Mouse (Mus musculus) macrophage (primary cell): ENCODE data around the gene AW011738. TPM values are rescaled to one million over a fixed set of nuclear protein-coding genes. Genes with fewer than 3 reads are reported as not detected.

Source experiments
- H3K27ac ChIP-seq: fragments of 350-480 bp; formaldehyde crosslinking; 2 replicates; pipeline ENCODE4 v1.9.0; 2021
- H3K36me3 ChIP-seq: fragments of 350-480 bp; formaldehyde crosslinking; 2 replicates; pipeline ENCODE4 v1.9.0; 2021; ENCODE audit errors: inconsistent target
- H3K4me3 ChIP-seq: fragments of 350-480 bp; formaldehyde crosslinking; 2 replicates; pipeline ENCODE4 v1.9.0; 2021; ENCODE audit errors: inconsistent target
- H3K79me2 ChIP-seq: fragments of 350-480 bp; formaldehyde crosslinking; 2 replicates; pipeline ENCODE4 v1.9.0; 2021; ENCODE audit errors: inconsistent target
- WGBS: methylation state at CpG from one replicate; pipeline ENCODE4 v1.1.7; 2026; ENCODE audit warnings: inconsistent platforms; ENCODE audit not compliant: missing documents; 5-methylcytosine and 5-hydroxymethylcytosine counted together
- polyA plus RNA-seq: library from polyadenylated mRNA; stranded (reverse); fragments of 250-400 nt; gene quantifications from 3 replicates; pipeline ENCODE4 v1.2.4, GENCODE M21; 2018; ENCODE audit warnings: inconsistent platforms

The AW011738 gene
- polyA plus RNA-seq, 1 experiment from 2014 or later, result 0.53 TPM

DNA sequence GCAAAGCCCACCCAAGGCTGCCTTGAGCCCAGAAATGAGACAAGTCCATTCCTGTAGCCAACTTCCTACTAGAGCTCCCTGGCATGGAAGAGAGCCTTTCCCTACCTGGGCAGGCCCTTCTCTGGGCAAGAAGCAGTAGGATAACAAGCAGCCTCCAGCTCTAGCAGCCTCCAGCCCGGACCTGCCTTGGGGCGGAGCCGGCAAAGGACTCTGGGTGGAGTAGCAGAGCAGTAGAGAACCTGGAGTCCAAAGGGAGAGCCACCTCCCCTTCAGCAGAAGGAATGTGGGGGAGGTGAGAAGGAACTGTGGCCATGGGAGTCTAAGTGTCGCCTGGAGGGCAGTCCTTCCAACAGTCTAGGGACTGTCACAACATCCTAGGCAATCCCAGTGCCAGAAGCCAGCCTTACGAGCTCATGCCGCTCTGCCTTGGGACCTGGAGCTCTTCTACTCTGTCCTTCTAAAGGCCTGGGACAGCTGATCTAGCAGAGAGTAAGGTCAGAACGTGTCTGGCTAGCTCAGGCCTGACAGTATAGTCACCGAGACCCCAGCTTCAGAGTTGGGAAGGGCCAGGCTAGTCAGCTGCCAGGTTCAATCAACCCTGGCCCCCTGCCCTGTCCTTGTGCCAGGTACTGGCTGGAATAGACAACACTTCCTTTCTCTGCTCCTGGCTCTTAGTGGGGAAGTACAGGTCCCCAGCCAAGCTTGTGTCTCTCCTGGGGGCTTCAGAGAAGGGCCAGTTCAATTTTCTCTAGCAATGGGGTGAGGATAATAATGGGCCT is 10.5 kb upstream of the AW011738 start:
- Histone ChIP-seq H3K79me2 (no peaks in the 10 kb centered on the region), H3K36me3 (no peaks in the 10 kb centered on the region), H3K27ac (no peak overlapping the region), H3K4me3 (no peak overlapping the region)
- 86% methylated on average over 8 of the region's 8 CpGs for WGBS

DNA sequence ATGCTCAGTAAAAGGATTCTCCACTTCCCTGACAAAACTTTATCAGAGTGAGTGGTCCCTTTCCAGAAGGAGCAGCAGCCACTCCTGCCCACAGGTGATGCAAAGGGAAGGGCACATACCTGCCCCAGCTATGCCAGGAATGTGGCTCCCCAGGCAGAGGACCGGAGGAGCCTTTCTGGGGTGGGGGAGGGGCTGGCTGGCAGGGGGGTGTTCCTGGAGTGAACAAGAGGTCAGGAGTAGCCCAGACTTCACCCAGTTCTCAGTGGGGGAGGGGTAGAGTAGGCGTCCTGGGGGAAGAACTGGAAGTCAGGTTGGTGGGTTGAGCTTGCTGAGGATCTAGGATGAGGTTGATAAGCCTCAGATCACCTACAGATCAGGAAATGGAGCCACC is 9.9 kb upstream of the AW011738 start:
- 75% methylated on average over 2 of the region's 2 CpGs for WGBS
- Histone ChIP-seq H3K79me2 (no peaks in the 10 kb centered on the region), H3K27ac (no peak overlapping the region), H3K4me3 (no peak overlapping the region), H3K36me3 (no peaks in the 10 kb centered on the region)

DNA sequence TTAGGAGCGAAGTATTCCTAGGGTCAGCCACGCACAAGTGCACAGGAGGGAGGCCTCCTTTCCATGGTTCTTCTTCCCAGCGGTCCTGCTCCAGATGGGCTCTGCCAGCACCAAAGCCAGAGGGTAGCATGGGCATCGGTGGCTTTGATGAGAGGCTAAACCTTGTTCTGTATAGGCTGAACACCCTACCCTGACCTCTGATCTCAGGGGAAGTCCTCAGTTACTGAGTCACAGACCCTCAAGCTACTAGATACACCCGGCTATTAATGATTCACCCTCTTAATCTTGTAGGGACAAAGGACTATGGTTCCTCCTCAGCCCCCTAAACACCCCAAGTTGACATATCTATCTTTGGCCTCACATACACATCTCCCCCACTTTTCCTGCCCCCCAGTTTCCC is 9.2 kb upstream of the AW011738 start:
- 0 out of 2 replicates have a peak, but pooled peaks cover 3% of the 10 kb centered on the region for H3K36me3 ChIP-seq
- peaks cover 6% of the 10 kb centered on the region for H3K79me2 ChIP-seq
- H3K4me3 ChIP-seq, result no peak overlapping the region
- no peak overlapping the region for H3K27ac ChIP-seq
- WGBS, result 93% methylated on average over 5 of the region's 5 CpGs

DNA sequence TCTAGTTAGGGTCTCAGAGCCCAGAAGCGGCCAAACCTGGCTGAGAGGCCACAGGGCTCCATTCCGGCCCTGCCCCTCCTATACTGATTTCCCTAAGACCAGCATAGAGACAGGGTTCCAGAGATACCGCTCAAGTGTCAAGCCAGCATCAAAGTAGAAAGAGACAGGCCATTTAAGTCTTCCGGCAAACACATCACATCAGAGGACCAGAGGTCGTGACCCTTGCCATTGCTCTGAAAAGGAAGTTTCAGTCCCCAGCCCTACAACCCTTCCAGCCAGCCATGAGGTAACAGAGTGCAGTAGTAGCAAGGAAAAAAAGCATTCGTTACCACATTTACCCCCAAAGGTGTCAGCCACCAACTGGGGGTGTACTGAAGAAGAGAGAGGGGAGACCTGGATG is 8.8 kb upstream of the AW011738 start:
- Histone ChIP-seq H3K27ac (no peak overlapping the region), H3K4me3 (no peak overlapping the region), H3K79me2 (peaks cover 11% of the 10 kb centered on the region), H3K36me3 (0 out of 2 replicates have a peak, but pooled peaks cover 6% of the 10 kb centered on the region)
- WGBS, result 88% methylated on average over 6 of the region's 6 CpGs

DNA sequence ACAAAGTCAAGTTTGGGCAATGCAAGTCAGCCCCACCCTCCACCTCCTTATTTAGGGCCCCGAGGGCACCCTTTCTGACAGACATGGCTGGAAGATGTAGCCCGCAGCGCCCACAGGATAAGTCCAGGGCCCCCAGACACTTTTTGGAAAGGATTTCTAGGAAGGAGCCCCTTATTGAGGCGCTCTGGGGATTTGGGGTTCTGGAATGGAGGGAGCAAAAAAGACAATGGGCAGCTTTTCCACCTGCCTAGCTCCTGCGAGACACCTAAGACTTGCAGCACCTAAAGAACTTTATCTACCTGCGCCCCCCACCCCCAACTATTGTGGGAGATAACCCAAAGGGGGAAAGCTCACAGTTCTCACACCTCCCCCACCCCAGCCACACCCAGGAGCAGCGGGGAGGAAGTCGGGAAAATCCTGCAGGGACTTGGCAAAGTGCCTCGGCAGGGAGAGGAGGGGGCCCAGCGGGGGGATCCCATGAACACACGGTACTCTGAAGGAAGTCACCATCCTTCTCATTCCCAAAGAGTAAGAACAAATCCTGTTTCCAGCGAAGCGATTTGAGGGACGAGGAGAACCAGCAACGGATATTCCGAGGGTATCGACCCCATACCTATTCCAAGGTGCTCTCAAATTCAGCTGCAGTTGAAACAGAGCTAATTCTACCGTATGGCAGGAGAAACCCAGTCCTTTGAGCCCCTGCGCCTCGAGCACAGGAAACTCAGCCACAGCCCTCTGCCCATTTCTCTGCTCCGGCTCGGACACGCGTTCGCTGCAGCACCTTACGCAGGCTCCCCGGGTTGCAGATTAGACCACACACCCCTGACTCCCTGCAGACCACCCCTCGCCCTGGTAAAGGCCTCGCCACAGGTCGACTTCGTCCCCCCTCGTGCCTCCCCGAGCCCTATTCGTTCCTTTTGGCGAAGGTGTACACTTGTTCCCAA is 6.9 kb upstream of the AW011738 start:
- H3K79me2 ChIP-seq, result peaks cover 24% of the 10 kb centered on the region
- 0 out of 2 replicates have a peak, but pooled peaks cover 6% of the 10 kb centered on the region for H3K36me3 ChIP-seq
- peak overlapping the region; percentile 12; the same call in 1 of the 2 replicates for H3K4me3 ChIP-seq
- H3K27ac ChIP-seq, result no peak overlapping the region
- 23% methylated on average over 34 of the region's 35 CpGs for WGBS

DNA sequence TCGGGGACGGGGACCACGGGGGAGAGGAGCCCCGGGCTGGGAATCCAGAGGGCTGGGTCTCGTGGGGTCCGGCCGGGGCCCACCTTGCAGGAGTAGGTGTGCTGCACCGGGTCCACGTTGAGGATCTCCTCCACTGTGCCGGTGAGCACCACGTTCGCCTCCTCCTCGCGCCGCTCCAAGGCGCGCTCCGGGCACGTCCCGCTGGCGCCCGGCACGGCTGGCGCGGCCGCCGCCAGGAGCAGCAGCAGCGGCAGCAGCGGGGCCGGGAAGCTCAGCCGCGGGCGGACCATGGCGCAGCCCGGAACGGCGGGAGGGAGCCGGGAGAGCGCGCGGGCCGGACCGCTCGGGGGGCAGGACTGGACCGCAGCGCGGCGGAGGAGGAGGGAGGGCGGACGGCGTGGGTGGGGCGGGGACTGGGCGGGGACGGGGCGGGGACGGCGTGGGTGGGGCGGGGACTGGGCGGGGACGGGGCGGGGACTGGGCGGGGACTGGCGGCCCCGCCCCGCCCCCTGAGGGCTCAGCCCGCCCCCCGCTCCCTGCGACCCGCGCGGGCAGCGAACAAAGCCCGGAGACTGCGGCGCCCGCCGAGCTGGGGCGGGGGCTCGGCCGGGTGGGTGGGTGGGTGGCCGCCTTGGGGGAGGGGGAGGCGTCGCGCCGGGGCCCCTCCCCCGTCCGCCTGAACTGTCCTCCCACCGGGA is 5.8 kb upstream of the AW011738 start, which contains the start of gene Agrn:
TSS of gene Agrn (minus strand) at position 358 of the 698 bp plus-strand sequence.
- peaks cover 28% of the 10 kb centered on the region for H3K79me2 ChIP-seq
- H3K27ac ChIP-seq, result no peak within 1 kb of the TSS
- 0 out of 2 replicates have a peak, but pooled peaks cover 6% of the 10 kb centered on the region for H3K36me3 ChIP-seq
- WGBS, result 2% methylated on average over 59 of the region's 88 CpGs
- peak within 1 kb of the TSS; percentile 12; the same call in 1 of the 2 replicates for H3K4me3 ChIP-seq

DNA sequence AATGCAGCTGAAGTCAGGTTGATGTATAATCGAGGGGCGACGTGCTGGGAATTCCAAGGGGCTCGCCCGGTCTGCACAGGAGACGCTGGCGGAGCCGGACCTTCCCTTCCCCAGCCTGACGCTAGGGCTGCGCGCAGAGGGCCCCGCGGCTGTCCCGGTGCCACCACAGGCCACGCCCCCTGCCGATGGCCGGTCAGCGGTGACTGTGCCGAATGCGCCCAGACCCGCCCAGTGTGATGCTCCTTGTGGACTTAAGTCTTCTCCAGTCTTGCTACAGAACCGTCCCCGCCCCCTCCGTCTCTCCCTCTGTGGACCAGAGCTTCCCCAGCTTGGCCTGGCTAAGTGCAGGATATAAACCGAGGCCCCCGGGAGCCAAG is 5.3 kb upstream of the AW011738 start:
- WGBS, result under 1% methylated on average over 26 of the region's 26 CpGs
- Histone ChIP-seq H3K79me2 (peaks cover 32% of the 10 kb centered on the region), H3K27ac (no peak overlapping the region), H3K4me3 (no peak overlapping the region; the same call in 1 of the 2 replicates), H3K36me3 (0 out of 2 replicates have a peak, but pooled peaks cover 6% of the 10 kb centered on the region)

DNA sequence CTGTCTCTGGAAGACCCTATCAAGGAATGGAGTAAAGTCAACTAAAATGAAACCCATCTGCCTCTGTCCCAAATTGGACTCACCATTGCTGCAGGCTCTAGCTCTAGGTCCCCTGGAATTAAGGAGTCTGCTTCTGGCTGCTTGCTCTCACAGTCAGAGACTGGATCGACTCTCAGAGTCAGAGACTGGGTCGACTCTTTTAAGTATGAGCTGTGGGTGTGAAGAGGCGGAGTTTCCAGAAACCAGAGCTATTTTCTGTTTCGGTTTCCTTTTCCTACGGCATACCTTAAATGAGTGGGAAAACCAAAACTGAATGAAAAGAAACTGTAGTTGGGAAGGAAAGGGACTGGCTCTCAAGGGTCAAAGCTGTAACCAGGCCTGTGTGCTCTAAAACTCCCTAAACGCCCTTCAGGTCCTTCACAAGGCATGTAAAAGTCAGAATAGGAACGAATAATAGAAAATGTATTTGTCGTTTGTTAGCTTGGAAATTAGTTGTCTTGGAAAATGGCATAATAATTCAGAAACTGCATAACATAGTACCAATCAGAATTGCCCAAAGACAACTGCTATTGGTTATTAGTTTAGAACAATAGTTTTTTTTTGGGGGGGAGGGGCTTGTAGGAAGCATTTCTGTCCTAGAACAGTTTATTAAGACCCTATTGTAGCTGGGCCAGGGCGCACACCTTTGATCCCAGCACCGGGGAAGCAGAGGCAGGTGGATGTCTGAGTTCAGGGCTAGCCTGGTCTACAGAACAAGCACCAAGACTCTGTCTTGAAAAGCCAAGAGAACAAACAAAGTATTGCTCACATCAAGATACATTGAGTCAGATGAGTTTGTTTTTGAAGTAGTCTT is 2.3 kb upstream of the AW011738 start, which contains the start of gene Isg15:
TSS of gene Isg15 (minus strand) at position 196 of the 853 bp plus-strand sequence.
- H3K4me3 ChIP-seq, result peak within 1 kb of the TSS; percentile 53
- 24% methylated on average over 10 of the region's 10 CpGs for WGBS
- H3K36me3 ChIP-seq, result 0 out of 2 replicates have a peak, but pooled peaks cover 6% of the 10 kb centered on the region
- H3K79me2 ChIP-seq, result peaks cover 41% of the 10 kb centered on the region
- H3K27ac ChIP-seq, result peak within 1 kb of the TSS; percentile 68

DNA sequence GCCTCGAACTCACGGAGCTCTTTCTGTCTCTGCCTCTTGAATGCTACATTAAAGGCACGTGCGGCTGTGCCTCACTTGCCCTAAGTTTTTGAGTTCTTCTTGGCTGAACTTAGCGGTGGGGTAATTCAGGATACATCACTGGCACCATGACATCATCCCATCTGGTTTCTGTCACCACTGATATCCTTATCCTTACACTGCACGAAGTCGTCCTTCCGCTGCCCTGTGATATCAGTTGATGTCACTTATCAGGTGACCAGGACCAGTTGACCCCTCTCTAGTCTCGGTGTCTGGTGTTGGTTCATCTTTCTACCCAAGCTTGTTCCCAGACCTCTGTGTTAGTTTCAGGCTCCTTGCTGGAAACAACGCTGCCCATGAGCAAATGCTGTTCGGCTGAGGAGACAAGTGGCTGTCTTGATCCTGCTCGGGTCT is 626 bp upstream of the AW011738 start:
- H3K79me2 ChIP-seq, result peaks cover 41% of the 10 kb centered on the region
- H3K4me3 ChIP-seq, result peak overlapping the region; percentile 42
- no peak overlapping the region for H3K27ac ChIP-seq
- 71% methylated on average over 12 of the region's 12 CpGs for WGBS
- 0 out of 2 replicates have a peak, but pooled peaks cover 6% of the 10 kb centered on the region for H3K36me3 ChIP-seq

DNA sequence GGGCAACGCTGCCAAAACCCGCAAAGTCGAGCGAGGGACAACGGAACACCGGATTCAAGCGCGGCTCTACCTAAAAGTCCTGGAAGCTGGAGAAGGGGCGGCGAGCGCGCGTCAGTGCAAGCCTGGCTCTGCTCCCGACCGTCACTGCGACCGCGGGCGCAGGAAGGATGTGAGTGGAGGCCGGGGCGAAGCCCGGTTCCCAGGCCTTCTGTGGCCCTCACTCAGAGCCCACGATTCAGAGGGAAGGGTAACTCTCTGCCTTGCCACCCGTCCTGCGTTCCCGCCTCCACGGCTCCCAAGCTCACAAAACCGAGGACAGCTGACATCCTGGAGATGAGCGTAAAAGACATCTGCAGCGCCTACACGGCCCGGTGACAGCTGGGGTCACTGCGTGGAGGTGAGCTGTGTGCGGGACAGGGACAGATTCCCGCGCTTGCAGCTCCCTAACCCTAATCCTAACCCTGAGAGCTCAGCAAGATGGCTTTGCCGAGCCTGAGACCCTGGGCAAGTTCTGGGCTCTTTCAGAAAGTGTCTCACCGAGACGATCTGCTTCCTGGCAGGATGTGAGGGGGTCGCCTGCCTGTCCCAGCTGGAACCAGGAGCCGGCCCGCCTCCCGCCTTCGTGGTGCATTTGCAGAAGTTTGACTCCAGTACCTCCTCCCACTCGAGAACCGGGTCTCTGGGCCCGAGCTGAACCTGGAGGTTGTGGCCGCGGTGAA is 468 bp downstream of the AW011738 start:
- peak overlapping the region; percentile 42 for H3K4me3 ChIP-seq
- WGBS, result under 1% methylated on average over 48 of the region's 49 CpGs
- H3K27ac ChIP-seq, result no peak overlapping the region
- peaks cover 38% of the 10 kb centered on the region for H3K79me2 ChIP-seq
- H3K36me3 ChIP-seq, result 0 out of 2 replicates have a peak, but pooled peaks cover 6% of the 10 kb centered on the region

DNA sequence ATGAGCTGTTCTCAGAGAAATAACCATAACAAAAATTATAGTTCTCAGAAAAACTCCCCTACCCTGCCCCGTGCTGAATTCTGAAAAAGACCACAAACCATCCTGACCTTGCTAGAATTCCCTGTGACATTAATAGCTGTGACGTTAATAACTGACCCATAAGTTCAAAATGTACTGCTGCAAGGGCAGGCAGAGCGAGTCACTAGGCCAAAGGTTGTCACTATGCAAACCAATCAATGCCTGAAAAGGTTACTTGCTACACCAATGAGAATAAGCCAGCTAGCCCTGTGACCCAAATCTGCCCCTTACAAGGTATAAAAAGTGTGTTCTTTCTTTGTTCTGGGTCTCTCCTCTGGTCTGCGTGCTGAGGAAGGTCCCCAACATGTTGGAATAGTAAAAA is 5.8 kb downstream of the AW011738 start:
- peaks cover 5% of the 10 kb centered on the region; the same call in 1 of the 2 replicates for H3K79me2 ChIP-seq
- 95% methylated on average over 4 of the region's 4 CpGs for WGBS

DNA sequence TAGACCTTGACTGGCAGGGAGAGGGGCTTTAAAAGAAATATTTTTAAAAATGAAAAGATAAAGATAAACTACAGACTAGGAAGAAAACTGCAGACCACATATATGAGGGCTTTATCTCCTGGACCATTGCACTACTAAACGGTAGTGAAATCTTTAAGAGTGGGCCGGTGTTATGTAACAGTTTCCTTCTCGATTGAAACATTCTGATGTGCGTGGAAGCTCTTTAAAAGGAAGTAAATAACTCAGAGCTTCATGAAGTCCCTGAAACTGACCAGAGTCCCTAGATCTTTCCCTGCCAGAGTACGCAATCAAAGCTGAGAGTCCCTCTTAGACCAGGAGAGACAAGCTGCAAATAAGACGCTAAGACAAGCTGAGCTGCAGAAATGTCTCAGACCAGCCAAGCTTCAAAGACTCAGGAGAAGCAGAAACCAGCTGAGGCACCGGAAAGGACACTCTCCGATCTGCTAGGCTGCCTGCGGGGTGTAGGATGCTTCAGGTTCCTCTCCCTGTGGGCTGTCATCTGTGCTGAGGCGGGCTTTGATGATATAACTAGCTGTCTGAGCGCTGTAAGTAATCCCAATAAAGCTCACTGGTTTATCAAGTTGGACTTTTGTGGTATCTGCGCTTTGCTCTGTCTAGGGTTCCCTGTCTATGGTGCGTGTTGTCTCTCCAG is 7.0 kb downstream of the AW011738 start:
- WGBS, result 40% methylated on average over 13 of the region's 13 CpGs
- Histone ChIP-seq H3K79me2 (no peaks in the 10 kb centered on the region; the same call in 1 of the 2 replicates), H3K4me3 (no peak overlapping the region), H3K27ac (no peak overlapping the region), H3K36me3 (no peaks in the 10 kb centered on the region)

More for the DNA sequence above, 5.8 kb downstream of the AW011738 start:
- Histone ChIP-seq H3K27ac (no peak overlapping the region), H3K36me3 (no peaks in the 10 kb centered on the region), H3K4me3 (no peak overlapping the region)
